Mouse (Mus musculus) urinary bladder, postnatal 10 days (tissue): ENCODE results near the gene Nemf.

Experiments used
- DNase-seq: peaks from one replicate; pipeline ENCODE4 v3.0.0; 2022; ENCODE audit warnings: low spot score

Nemf gene

GRCm38 (mm10) chr12:69304051-69304450 lies 52.9 kb downstream of the Nemf start:
- no peak for DNase-seq

- DNase-seq: no peak
These were observed 54.8 kb downstream of the Nemf start for GRCm38 (mm10) chr12:69302171-69302570.

- no peak for DNase-seq
These were observed 56.6 kb downstream of the Nemf start for GRCm38 (mm10) chr12:69300391-69300790.

- DNase-seq: no peak
These were observed 57.1 kb downstream of the Nemf start for GRCm38 (mm10) chr12:69299831-69300230.

DNA sequence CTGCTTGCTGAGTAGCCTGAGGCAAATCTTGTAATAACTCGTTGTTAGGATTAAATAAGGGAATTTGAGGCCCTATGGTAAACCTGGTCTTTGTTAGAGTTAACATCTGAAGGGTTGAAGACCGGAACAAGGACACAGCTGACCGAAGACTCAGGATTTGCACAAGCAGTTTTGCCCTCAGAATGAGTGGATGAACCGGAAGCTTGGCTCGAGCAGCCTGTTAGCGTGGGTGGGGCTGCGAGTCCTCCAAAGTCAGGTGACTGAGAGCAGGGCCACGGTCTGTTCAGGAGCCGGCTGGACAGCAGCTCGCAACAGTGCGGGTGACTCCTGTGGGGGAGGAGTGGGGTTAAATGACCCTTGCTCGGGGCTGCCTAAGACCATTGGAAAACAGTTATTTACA lies 57.7 kb downstream of the Nemf start:
- DNase-seq: no peak

DNA sequence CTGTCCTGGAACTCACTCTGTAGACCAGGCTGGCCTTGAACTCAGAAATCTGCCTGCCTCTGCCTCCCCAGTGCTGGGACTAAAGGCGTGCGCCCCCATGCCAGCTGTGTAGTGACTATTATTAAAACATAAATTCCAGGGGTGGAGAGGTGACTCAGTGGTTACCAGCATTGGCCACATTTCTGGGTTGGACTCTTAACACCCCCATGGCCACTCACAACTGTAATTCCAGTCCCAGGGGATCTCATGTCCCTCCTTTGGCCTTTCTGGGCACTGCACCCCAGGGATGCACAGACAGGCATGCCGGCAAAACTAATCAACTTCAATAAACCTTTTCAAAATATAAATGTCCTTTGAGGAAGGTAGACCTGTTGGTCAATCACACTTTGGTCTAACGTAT lies 58.7 kb downstream of the Nemf start:
- no peak for DNase-seq

GRCm38 (mm10) chr12:69297411-69298150 lies 59.4 kb downstream of the Nemf start:
- DNase-seq: no peak

DNA sequence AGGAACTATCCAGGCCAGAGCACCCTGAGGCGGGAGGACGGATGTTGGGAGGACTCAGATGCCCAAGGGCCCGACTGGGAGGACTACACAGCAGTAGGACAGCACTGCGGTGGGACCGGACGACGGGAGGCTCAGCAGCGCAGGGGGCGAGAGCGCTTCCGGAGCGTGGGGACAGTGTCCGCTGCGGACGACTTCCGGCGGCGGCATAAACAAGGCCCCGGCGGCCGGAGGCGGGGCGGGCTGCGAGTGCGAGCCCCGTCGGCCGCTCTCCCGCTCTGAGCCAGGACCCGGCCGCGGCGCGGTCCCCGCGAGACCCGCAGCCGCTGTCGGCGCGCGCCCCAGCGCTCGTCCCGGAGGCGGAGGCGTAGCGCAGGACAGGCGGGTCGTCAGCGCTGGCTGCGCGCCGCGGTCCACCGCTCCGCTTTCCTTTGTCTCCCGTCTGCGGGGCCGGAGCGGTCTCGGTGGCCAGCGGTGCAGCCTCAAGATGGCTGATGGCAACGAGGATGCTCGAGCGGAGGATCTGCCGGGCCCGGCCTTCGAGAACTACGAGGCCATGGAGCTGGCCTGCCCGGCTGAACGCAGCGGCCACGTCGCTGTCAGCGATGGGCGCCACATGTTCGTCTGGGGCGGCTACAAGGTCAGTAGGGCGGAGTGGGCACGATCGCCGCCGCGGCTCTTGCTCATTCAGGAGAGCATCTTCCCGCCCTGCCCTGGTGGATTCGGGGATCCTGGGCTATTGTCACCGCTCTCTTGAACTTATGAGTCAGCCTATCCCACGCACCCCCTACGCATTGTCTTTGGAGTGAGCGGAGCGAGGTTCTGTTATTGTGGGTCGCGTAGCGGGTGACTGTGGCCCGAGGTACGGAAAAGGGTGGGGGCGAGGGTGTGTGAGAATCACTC lies 60.2 kb downstream of the Nemf start, which contains the start of gene Klhdc2:
Gene Klhdc2 (plus strand): TSS at position 171 of the 900 bp plus-strand sequence.
- DNase-seq: peak; percentile 59

GRCm38 (mm10) chr12:69295651-69296050 lies 61.3 kb downstream of the Nemf start:
- no peak for DNase-seq

DNA sequence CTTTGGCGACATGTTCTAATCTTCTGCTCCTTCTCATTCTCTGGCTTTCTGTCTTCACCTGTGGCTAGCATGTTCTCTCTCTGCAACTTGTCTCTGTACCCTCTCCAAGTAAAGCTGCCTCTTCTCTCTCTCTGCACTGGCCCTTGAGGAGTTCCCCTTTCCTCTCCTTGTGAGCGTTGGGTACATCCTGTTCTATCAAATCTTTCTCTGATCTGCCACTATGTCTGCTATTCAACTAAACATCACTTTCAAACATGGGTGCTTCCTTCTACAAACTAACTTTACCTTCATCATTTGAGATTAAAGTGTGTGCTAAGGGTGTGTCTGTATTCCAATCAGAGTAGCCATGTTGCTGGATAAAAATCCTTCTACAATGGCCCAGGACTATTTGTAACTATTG lies 62.0 kb downstream of the Nemf start:
- DNase-seq: no peak

DNA sequence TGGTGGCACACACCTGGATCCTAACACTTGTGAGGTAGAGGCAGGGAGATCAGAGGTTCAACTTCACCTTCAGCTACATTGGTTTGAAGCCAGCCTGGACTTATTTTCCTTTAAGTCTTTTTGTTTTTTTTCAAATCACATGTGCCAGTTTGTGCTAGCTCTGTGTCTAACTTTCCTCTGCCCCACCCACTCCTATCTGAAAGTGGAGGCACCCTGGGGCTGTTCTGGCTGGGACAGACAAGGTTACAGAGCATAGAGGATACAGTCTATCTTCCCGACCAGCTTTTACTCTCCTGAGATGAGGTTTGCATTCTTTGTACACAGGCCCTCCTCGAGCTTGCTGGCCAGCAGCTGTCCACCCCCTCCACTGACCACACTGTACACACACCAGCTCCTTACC lies 63.1 kb downstream of the Nemf start:
- DNase-seq: no peak

GRCm38 (mm10) chr12:69292401-69292800 lies 64.6 kb downstream of the Nemf start:
- DNase-seq: no peak

DNA sequence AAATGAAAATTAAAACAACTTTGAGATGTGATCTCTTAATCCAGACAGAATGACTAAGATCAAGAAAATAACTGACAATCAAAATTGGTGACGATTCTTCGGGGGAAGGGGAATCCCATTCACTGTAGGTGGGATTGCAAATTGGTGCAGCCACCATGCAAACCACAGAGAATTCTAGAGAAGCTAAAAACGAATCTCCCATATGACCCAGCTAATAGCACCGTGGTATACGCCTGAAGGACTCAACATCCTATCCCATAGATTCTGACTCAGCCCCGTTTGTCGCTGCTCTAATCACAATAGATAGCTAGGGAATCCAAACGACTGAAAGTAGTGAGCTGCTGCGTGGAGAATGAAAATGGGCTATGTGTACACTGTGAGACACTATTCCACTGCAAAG lies 68.3 kb downstream of the Nemf start:
- DNase-seq: no peak

DNA sequence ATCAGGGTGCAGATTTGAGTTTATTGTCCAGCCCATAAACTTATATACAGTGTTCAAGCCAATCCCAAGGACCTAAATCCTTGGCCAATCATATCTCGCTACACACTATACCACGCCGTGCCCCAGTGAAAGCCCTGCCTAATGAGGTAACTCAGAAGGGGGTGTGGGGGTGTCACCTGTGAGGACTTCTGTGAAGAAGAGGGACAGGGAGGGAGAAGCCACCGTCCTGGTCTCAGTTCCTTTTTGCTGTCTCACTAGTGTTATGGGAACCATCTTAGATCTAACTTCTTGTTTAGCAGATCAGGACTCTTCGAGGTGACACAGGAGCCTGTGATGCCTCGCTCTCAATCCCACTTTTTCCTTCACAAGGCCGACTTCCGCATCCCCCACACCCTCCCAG lies 69.4 kb downstream of the Nemf start:
- no peak for DNase-seq

GRCm38 (mm10) chr12:69283146-69283545 lies 73.8 kb downstream of the Nemf start:
- DNase-seq: no peak

DNA sequence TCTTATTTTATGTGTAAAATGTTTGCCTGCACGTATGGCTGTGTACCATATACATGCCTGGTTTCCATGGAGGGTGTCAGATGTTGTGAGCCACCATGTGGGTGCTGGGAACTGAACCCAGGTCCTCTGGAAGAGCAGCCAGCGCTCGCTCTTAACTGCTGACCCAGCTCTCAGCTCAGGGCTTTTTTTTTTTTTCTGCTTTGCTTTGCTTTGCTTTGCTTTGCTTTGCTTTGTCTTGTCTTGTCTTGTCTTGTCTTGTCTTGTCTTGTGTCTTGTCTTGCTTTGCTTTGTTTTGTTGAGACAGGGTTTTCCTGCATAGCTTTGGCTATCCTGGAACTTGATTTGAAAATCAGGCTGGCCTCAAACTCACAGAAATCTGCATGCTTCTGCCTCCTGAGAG lies 76.0 kb downstream of the Nemf start:
- no peak for DNase-seq

GRCm38 (mm10) chr12:69279931-69280469 lies 77.0 kb downstream of the Nemf start:
- DNase-seq: no peak

- DNase-seq: no peak
These were observed 88.0 kb downstream of the Nemf start for GRCm38 (mm10) chr12:69268956-69269355.

GRCm38 (mm10) chr12:69267956-69268632 lies 88.9 kb downstream of the Nemf start:
- DNase-seq: no peak

GRCm38 (mm10) chr12:69265031-69265430 lies 91.9 kb downstream of the Nemf start:
- no peak for DNase-seq

DNA sequence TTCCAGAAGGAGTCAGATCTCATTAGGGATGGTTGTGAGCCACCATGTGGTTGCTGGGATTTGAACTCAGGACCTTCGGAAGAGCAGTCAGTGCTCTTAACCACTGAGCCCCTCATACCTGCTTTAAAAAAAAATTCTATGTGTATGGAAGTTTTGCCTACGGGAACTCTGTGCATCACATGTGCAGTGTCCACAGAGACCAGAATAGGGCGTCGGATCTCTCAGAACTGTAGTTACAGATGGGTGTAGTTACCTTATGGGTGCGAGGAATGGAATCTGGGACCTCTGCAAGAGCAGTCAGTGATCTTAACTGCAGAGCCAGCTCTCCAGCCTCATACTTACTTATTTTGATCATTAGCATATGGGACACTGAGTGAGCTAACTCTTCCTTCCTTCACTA lies 94.7 kb downstream of the Nemf start:
- DNase-seq: no peak
